ENCODE assay signal across 20 mouse cellular contexts in genomic region chr8:128320797-128321196, GRCm38 (mm10). TPM values are rescaled to one million over a fixed set of nuclear protein-coding genes. Genes with fewer than 3 reads are reported as not detected.
DNase-seq lines count a peak whose midpoint lies in the region; ATAC-seq lines count a peak whose summit lies in the region.
"Had no signal": no experiment of that assay in that cellular context is flagged by ENCODE, and none has a peak within 500 bp of the region (broad histone marks: within the 10 kb centered on the region; RNA-seq: fewer than 3 reads in every experiment).

No protein-coding gene starts in this region.

- ATAC-seq in CD4-positive, CD25-positive, alpha-beta regulatory T cell, adult 4 months, result peak; percentile 78
- ATAC-seq in granulocyte monocyte progenitor cell, adult 5-6 weeks (replicated peaks; ENCODE audit: poor library complexity, severe bottlenecking), result peak; percentile 55
- ATAC-seq in megakaryocyte progenitor cell, adult 5-6 weeks (replicated peaks; ENCODE audit: poor library complexity), result peak; percentile 44; the same call in 1 of the 2 replicates
- ATAC-seq in forebrain, embryonic 16.5 days, result no peak
- ATAC-seq: forebrain, embryonic 13.5 days; intestine, postnatal 0 days had no signal

- no peak overlapping the region for H3K4me2 ChIP-seq in forebrain, embryonic 16.5 days (ENCODE audit: low read length)
- H3K4me2 ChIP-seq: forebrain, embryonic 13.5 days; heart, embryonic 12.5 days; hindbrain, embryonic 14.5 days had no signal

- no peaks in the 10 kb centered on the region for H3K4me1 ChIP-seq in forebrain, embryonic 16.5 days (replicated peaks; ENCODE audit: control insufficient read depth, insufficient read depth, low read length)
- H3K4me1 ChIP-seq: embryonic facial prominence, embryonic 10.5 days; forebrain, embryonic 13.5 days; heart, embryonic 12.5 days; hindbrain, embryonic 10.5 days had no signal

- H3K27ac ChIP-seq in forebrain, embryonic 16.5 days (ENCODE audit: low read length), result no peak overlapping the region
- H3K27ac ChIP-seq: embryonic facial prominence, embryonic 10.5 days; forebrain, embryonic 13.5 days; heart, adult 2 months; hindbrain, embryonic 10.5 days; hindbrain, embryonic 14.5 days had no signal

- no peak overlapping the region for H3K9ac ChIP-seq in forebrain, embryonic 16.5 days (replicated peaks; ENCODE audit: low read depth, low read length)
- H3K9ac ChIP-seq: forebrain, embryonic 13.5 days; heart, embryonic 12.5 days; hindbrain, embryonic 14.5 days had no signal

- peak; percentile 70 for DNase-seq in 416B (ENCODE audit: low read depth)
- no peak for DNase-seq in adrenal gland, postnatal 10 days
- DNase-seq in kidney, adult 11 months, result no peak
- DNase-seq: adrenal gland, adult 2 months; cerebellum, adult 18-20 months; cerebellum, adult 9-11 months; cerebellum, postnatal 36 days; gastrocnemius, postnatal 36 days; heart, adult 2 months had no signal

- no peaks in the 10 kb centered on the region for H3K27me3 ChIP-seq in forebrain, embryonic 16.5 days (replicated peaks; ENCODE audit: control insufficient read depth, insufficient read depth, low read length)
- H3K27me3 ChIP-seq: forebrain, embryonic 13.5 days; heart, embryonic 12.5 days had no signal

- H3K9me3 ChIP-seq in forebrain, embryonic 16.5 days (ENCODE audit: control insufficient read depth, low read length), result no peaks in the 10 kb centered on the region
- H3K9me3 ChIP-seq: embryonic facial prominence, embryonic 10.5 days; forebrain, embryonic 13.5 days; heart, embryonic 12.5 days; hindbrain, embryonic 10.5 days had no signal

- H3K4me3 ChIP-seq in forebrain, embryonic 16.5 days (replicated peaks; ENCODE audit: low read length), result no peak overlapping the region
- H3K4me3 ChIP-seq: embryonic facial prominence, embryonic 10.5 days; forebrain, embryonic 13.5 days; heart, adult 2 months; heart, embryonic 12.5 days; hindbrain, embryonic 10.5 days had no signal

- no peaks in the 10 kb centered on the region for H3K36me3 ChIP-seq in forebrain, embryonic 16.5 days (ENCODE audit: control insufficient read depth, insufficient read depth)
- H3K36me3 ChIP-seq: embryonic facial prominence, embryonic 10.5 days; heart, embryonic 12.5 days; hindbrain, embryonic 10.5 days had no signal

- 89% methylated on average over 2 of the region's 2 CpGs for WGBS in forebrain, embryonic 16.5 days

RNA-seq across cellular contexts. Expression of gene Nrp1, which starts 37.6 kb away (rescaled TPM):
- polyA plus RNA-seq in CD4-positive, CD25-positive, alpha-beta regulatory T cell, adult 4 months (2017; shearing (Covaris generic)), result 100 to 1,000 TPM; 219 to 377 TPM
- total RNA-seq in granulocyte monocyte progenitor cell, adult 5-6 weeks (2014; fragmentation: Nextera tagmentation), result 13.1 and 17.2 TPM in 2 replicates
- total RNA-seq in granulocyte monocyte progenitor cell, adult 5-6 weeks (2017), result 9.7 and 12.1 TPM in 2 replicates
- total RNA-seq in megakaryocyte progenitor cell, adult 5-6 weeks (2015), result 8.3 and 9.4 TPM in 2 replicates
- 9.7 and 11.7 TPM in 2 replicates for total RNA-seq in megakaryocyte progenitor cell, adult 5-6 weeks (2017)
- 143 and 164 TPM in 2 replicates for polyA plus RNA-seq in forebrain, embryonic 16.5 days (2015; fragmentation: Nextera tagmentation; extraction: Ambion mirVana)
- 100 to 1,000 TPM in 1 of 2 experiments, 10 to 100 TPM in 1; 95.7 to 143 TPM for total RNA-seq in adrenal gland, postnatal 10 days (2021)
- total RNA-seq: MEL had no signal

Comparison
In these comparisons a context has a peak if more than half of its experiments do, and no peak if none do; other contexts are left out.
1. RNA of gene Nrp1, which starts 37.6 kb away (total RNA-seq): 95.7 to 143 TPM in adrenal gland, postnatal 10 days; 9.7 to 17.2 TPM in granulocyte monocyte progenitor cell, adult 5-6 weeks and 8.3 to 11.7 TPM in megakaryocyte progenitor cell, adult 5-6 weeks; every median in the first group is over 4 times any median in the second.